Mouse (Mus musculus): ENCODE results near the gene Tmcc2. TPM values are rescaled to one million over a fixed set of nuclear protein-coding genes. Genes with fewer than 3 reads are reported as not detected.

The Tmcc2 gene
- total RNA-seq, 2 experiments from 2014 or later: 242 to 256 TPM

- Histone ChIP-seq H3K27ac (peak overlapping the region; percentile 97), H3K4me3 (peak overlapping the region; percentile 83)
- TF ChIP-seq CTCF (conservative IDR thresholded peaks at IDR 0.05): no peak
- DNase-seq (ENCODE audit: low spot score in 2 of 2): peak in 1 of 2 experiments; percentile 60
Measured at GRCm38 (mm10) chr1:132387943-132388342, 3.1 kb downstream of the Tmcc2 start.

- peak; percentile 59 to 78 for DNase-seq (ENCODE audit: low spot score in 2 of 2)
- TF ChIP-seq CTCF (conservative IDR thresholded peaks at IDR 0.05): no peak
- H3K4me3 ChIP-seq: peak overlapping the region; percentile 83
- H3K27ac ChIP-seq: peak overlapping the region; percentile 97
Measured at GRCm38 (mm10) chr1:132386266-132386665, 4.8 kb downstream of the Tmcc2 start.

DNA sequence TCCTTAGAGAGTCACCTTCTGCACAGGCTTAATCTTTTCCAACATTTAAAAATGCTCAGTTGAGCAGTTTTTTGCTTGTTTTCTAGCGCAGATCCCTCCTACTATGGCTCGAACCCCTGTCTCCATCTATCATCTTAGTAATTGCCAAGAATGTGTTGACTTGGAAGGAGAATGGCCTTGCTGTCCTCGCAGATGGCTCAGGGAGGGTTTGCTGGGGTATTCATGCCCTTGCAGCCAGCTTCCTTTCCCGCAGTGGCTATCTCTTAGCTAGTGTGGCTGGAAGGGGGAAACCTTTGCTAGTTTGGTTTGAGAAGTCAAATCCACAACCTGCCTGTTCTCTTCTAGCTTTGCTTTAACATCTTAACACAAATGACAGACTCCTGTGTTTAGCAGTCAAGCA lies 5.4 kb downstream of the Tmcc2 start:
- H3K27ac ChIP-seq: peak overlapping the region; percentile 97
- no peak for TF ChIP-seq CTCF (conservative IDR thresholded peaks at IDR 0.05)
- DNase-seq (ENCODE audit: low spot score in 2 of 2): no peak

GRCm38 (mm10) chr1:132385266-132385665 lies 5.8 kb downstream of the Tmcc2 start:
- TF ChIP-seq CTCF (conservative IDR thresholded peaks at IDR 0.05): no peak
- H3K27ac ChIP-seq: peak overlapping the region; percentile 97
- no peak for DNase-seq (ENCODE audit: low spot score in 2 of 2)
- peak overlapping the region; percentile 83 for H3K4me3 ChIP-seq

More for the DNA sequence above, 5.4 kb downstream of the Tmcc2 start:
- peak overlapping the region; percentile 83 for H3K4me3 ChIP-seq

DNA sequence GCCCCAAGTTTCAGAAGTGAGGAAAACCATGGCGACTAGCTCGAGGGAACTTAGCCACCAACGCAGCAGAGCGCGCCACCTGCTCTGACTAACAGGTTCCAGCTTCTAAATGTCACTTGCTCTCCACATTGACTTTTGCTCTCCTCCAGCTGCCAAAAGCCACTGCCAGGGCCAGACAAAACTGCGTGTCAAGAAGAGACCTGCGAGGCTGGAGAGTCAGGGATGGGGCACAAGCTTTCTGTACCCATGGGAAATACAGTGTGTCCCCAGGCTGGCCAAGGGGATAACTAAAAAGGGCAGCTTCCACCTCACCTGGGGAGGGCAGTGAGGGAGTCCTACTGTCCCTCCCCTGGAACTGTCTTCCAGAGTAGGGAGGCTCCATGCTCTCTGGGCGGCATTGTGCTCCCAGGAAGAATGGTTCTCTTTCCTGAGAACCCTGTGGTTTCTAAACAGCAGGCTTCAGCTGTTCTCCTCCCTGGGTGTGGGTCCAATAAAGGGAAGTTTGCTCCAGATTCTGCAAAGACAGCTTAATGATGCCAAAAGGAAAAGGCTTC lies 7.0 kb downstream of the Tmcc2 start:
- no peak for TF ChIP-seq CTCF (conservative IDR thresholded peaks at IDR 0.05)
- DNase-seq (ENCODE audit: low spot score in 2 of 2): no peak
- Histone ChIP-seq H3K27ac (peak overlapping the region; percentile 97), H3K4me3 (peak overlapping the region; percentile 25; the same call in 1 of the 2 replicates)

GRCm38 (mm10) chr1:132381929-132382328 lies 9.2 kb downstream of the Tmcc2 start:
- peak overlapping the region; percentile 97; the same call in 1 of the 2 replicates for H3K27ac ChIP-seq
- TF ChIP-seq CTCF (conservative IDR thresholded peaks at IDR 0.05): no peak
- DNase-seq (ENCODE audit: low spot score in 2 of 2): no peak

DNA sequence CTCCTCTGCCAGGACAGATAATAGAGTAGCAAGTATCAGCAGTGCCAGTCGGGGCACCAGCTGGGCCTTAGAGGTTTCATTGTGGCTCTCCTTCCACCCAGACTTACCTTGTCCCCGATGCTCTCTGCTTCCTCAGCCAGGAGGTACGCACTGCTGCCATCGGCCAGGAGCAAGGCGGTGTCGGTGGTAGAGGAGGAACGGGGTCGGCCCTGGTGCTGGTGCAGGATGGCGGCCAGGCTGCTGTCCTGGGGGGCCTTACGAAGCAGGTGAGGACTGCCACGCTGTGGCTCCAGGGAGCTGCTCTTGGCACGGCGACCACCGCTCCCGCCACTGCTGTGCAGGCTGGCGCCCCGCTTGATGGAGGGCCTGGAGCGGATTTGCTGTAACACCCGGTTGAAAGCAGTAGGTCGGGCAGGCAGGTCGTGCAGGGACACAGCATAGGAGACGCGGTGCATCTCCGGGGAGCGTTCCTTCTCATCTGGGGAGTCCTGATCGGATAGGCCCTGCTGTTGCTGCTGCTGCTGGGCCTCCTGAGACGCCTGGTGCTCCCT lies 10.5 kb downstream of the Tmcc2 start:
- peak overlapping the region; percentile 61 for H3K27ac ChIP-seq
- TF ChIP-seq CTCF (conservative IDR thresholded peaks at IDR 0.05): no peak
- DNase-seq (ENCODE audit: low spot score in 2 of 2): no peak
- no peak overlapping the region for H3K4me3 ChIP-seq

More at GRCm38 (mm10) chr1:132381929-132382328, 9.2 kb downstream of the Tmcc2 start:
- no peak overlapping the region for H3K4me3 ChIP-seq

DNA sequence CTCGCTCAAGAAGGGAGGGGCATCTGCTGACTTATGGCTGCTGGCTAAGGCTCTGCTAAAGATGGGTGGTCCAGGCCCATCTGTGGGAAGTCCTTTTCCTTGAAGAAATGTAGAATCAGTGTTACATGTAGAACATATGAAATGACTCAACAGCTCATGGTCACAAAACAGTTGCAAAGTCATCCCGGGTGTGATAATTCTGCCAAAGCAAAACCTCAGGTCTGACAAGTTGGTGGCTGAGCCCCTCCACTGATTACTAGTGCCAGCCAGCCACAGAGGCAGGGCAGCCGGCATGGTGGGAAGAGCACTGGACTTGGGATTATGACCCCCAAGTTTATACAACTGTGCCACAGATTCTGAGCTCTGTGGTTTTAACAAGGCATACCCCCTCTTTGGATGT lies 13.3 kb downstream of the Tmcc2 start:
- H3K27ac ChIP-seq: peak overlapping the region; percentile 72; the same call in 1 of the 2 replicates
- DNase-seq (ENCODE audit: low spot score in 2 of 2): no peak
- TF ChIP-seq CTCF (conservative IDR thresholded peaks at IDR 0.05): no peak
- H3K4me3 ChIP-seq: no peak overlapping the region

- DNase-seq (ENCODE audit: low spot score in 2 of 2): no peak
- no peak for TF ChIP-seq CTCF (conservative IDR thresholded peaks at IDR 0.05)
- peak overlapping the region; percentile 83 for H3K27ac ChIP-seq
Measured at GRCm38 (mm10) chr1:132377055-132377365, 14.1 kb downstream of the Tmcc2 start.

GRCm38 (mm10) chr1:132376211-132377054 lies 14.6 kb downstream of the Tmcc2 start:
- DNase-seq (ENCODE audit: low spot score in 2 of 2): no peak
- TF ChIP-seq CTCF (conservative IDR thresholded peaks at IDR 0.05): no peak
- Histone ChIP-seq H3K4me3 (no peak overlapping the region), H3K27ac (peak overlapping the region; percentile 83)

More at GRCm38 (mm10) chr1:132377055-132377365, 14.1 kb downstream of the Tmcc2 start:
- H3K4me3 ChIP-seq: no peak overlapping the region

- TF ChIP-seq CTCF (conservative IDR thresholded peaks at IDR 0.05): no peak
- H3K27ac ChIP-seq: peak overlapping the region; percentile 87
Measured at GRCm38 (mm10) chr1:132375256-132375655, 15.8 kb downstream of the Tmcc2 start.

GRCm38 (mm10) chr1:132374873-132375244 lies 16.2 kb downstream of the Tmcc2 start:
- no peak for DNase-seq (ENCODE audit: low spot score in 2 of 2)
- TF ChIP-seq CTCF (conservative IDR thresholded peaks at IDR 0.05): no peak
- peak overlapping the region; percentile 87 for H3K27ac ChIP-seq
- H3K4me3 ChIP-seq: no peak overlapping the region

More at GRCm38 (mm10) chr1:132375256-132375655, 15.8 kb downstream of the Tmcc2 start:
- no peak overlapping the region for H3K4me3 ChIP-seq
- DNase-seq (ENCODE audit: low spot score in 2 of 2): no peak

DNA sequence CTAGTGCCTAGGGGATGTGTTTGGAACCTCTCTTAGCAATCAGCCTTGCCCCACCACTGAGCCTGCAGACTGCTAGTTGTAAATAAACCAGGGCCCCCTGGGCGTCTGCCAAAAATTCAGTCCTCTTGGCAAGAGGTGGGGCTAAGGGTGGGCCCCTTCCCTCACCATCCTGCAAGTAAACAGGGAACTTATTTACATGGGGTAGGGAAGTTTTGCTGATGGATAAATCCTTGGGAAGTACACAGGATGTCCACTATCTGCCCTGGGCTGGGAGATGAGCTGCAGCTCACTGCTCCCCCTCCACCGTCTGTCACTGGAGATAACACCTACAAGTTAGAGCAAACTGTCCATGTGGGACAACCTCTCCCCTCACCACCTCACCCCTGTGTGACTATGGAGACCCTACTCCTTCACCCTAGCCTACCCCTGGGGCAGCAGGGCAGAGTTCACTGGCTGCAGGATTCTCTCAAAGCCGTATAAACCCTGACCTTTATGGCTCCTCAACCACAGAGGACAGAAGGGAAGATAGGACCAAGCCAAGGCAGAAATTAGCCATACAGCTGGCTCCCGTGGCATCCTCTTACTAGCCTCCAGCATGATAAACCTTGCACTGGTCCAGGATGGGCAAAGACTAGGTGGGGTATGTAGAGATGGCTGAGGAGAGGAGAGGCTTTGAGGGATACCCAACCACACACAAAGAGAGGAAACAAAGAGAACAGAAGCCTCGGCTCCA lies 16.8 kb downstream of the Tmcc2 start:
- DNase-seq (ENCODE audit: low spot score in 2 of 2): no peak
- no peak for TF ChIP-seq CTCF (conservative IDR thresholded peaks at IDR 0.05)
- Histone ChIP-seq H3K4me3 (no peak overlapping the region), H3K27ac (peak overlapping the region; percentile 87)

Data from layer of hippocampus, adult 2 months (tissue).